Mouse (Mus musculus): ENCODE measurements around the gene Rab14. TPM values are rescaled to one million over a fixed set of nuclear protein-coding genes. Genes with fewer than 3 reads are reported as not detected.
A peak's percentile ranks its signal among the peaks of the same experiment; 100 is the strongest.

Rab14 gene
- polyA plus RNA-seq, 1 experiment from 2014 or later: 434 TPM

GRCm38 (mm10) chr2:35172246-35172645, 28.7 kb downstream of the Rab14 start:
- 77% methylated on average over 4 of the region's 4 CpGs for WGBS
- H3K27ac ChIP-seq (ENCODE audit: low read length): peak overlapping the region; percentile 86
- TF ChIP-seq EP300 (IDR thresholded peaks at IDR 0.05) (no peak), CTCF (IDR thresholded peaks at IDR 0.05) (no peak)
- peak; percentile 36 for ATAC-seq
- peaks cover 11% of the 10 kb centered on the region for H3K4me1 ChIP-seq (ENCODE audit: insufficient read depth, low read depth, low read length)
- peak; percentile 43 for DNase-seq (ENCODE audit: low spot score)
- no peaks in the 10 kb centered on the region for H3K27me3 ChIP-seq (replicated peaks; ENCODE audit: insufficient read depth, low read length)
- no peaks in the 10 kb centered on the region for H3K9me3 ChIP-seq (ENCODE audit: low read length)
- peaks cover 18% of the 10 kb centered on the region for H3K36me3 ChIP-seq (ENCODE audit: insufficient read depth, low read length)
- no peak overlapping the region for H3K4me2 ChIP-seq (replicated peaks; ENCODE audit: low read depth, low read length)
- H3K9ac ChIP-seq (replicated peaks; ENCODE audit: low read depth): no peak overlapping the region
- no peak overlapping the region for H3K4me3 ChIP-seq (ENCODE audit: low read depth, low read length)

GRCm38 (mm10) chr2:35171341-35171861, 29.5 kb downstream of the Rab14 start:
- Histone ChIP-seq H3K9ac (replicated peaks; ENCODE audit: low read depth) (no peak overlapping the region), H3K4me3 (ENCODE audit: low read depth, low read length) (no peak overlapping the region), H3K4me2 (replicated peaks; ENCODE audit: low read depth, low read length) (no peak overlapping the region), H3K27ac (ENCODE audit: low read length) (peak overlapping the region; percentile 86), H3K36me3 (ENCODE audit: insufficient read depth, low read length) (peaks cover 19% of the 10 kb centered on the region), H3K9me3 (ENCODE audit: low read length) (no peaks in the 10 kb centered on the region), H3K27me3 (replicated peaks; ENCODE audit: insufficient read depth, low read length) (no peaks in the 10 kb centered on the region), H3K4me1 (ENCODE audit: insufficient read depth, low read depth, low read length) (peaks cover 11% of the 10 kb centered on the region)
- DNase-seq (ENCODE audit: low spot score) (peak; percentile 93), ATAC-seq (peak; percentile 96)
- WGBS: 65% methylated on average over 10 of the region's 10 CpGs
- TF ChIP-seq CTCF (IDR thresholded peaks at IDR 0.05): no peak
- 0 out of 2 replicates have a peak, but pooled peaks have one; percentile 36 for TF ChIP-seq EP300 (IDR thresholded peaks at IDR 0.05)

DNA sequence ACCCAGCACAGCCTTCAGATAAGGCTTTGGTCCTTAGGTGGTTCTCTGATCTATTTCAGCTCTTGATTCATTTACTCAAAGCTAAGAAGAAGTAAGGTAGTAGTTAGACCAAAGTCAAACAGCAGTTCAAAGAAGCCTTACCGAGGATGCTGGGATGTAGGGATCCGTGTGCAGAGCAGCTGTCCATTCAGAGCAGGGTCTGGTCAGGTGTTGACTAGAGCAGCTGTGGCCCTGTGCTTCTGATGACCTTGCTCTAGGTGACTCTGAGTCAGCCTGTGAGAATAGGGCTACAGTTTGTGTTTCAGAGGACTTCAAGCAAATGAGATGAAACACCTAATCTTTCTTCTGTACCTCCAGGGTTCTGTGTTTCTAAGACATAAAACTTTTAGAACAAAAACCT, 31.5 kb downstream of the Rab14 start:
- H3K9me3 ChIP-seq (ENCODE audit: low read length): no peaks in the 10 kb centered on the region
- no peak overlapping the region for H3K27ac ChIP-seq (ENCODE audit: low read length)
- TF ChIP-seq EP300 (IDR thresholded peaks at IDR 0.05): no peak
- TF ChIP-seq CTCF (IDR thresholded peaks at IDR 0.05): no peak
- no peak for ATAC-seq
- no peak overlapping the region for H3K9ac ChIP-seq (replicated peaks; ENCODE audit: low read depth)
- peaks cover 11% of the 10 kb centered on the region for H3K4me1 ChIP-seq (ENCODE audit: insufficient read depth, low read depth, low read length)
- 85% methylated on average over 2 of the region's 2 CpGs for WGBS
- no peaks in the 10 kb centered on the region for H3K27me3 ChIP-seq (replicated peaks; ENCODE audit: insufficient read depth, low read length)
- H3K4me2 ChIP-seq (replicated peaks; ENCODE audit: low read depth, low read length): no peak overlapping the region
- no peak overlapping the region for H3K4me3 ChIP-seq (ENCODE audit: low read depth, low read length)
- peaks cover 31% of the 10 kb centered on the region for H3K36me3 ChIP-seq (ENCODE audit: insufficient read depth, low read length)
- DNase-seq (ENCODE audit: low spot score): no peak

DNA sequence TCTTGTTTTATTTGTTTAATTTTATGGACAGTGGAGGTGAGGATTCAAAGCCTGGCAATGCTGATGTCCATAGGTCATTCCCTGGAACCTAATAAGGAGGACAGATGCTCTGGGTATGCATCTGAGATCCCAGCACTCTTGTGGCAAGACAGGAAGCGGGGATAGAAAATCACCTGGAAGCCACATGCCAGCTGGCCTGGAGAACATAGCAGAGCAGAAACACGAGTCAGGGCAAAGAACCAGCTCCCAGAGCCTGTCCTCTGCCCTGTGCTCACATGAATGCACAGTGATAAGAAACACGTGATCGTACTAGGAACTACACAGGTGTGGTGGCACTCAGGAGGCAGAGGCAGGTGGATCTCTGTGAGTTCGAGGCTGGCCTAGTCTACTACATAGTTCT, 34.1 kb downstream of the Rab14 start:
- Histone ChIP-seq H3K9ac (replicated peaks; ENCODE audit: low read depth) (no peak overlapping the region), H3K27ac (ENCODE audit: low read length) (no peak overlapping the region), H3K4me3 (ENCODE audit: low read depth, low read length) (no peak overlapping the region), H3K9me3 (ENCODE audit: low read length) (no peaks in the 10 kb centered on the region), H3K27me3 (replicated peaks; ENCODE audit: insufficient read depth, low read length) (no peaks in the 10 kb centered on the region), H3K4me1 (ENCODE audit: insufficient read depth, low read depth, low read length) (peaks cover 2% of the 10 kb centered on the region; the same call in 1 of the 2 replicates), H3K36me3 (ENCODE audit: insufficient read depth, low read length) (peaks cover 41% of the 10 kb centered on the region), H3K4me2 (replicated peaks; ENCODE audit: low read depth, low read length) (no peak overlapping the region)
- 92% methylated on average over 5 of the region's 5 CpGs for WGBS
- no peak for TF ChIP-seq CTCF (IDR thresholded peaks at IDR 0.05)
- TF ChIP-seq EP300 (IDR thresholded peaks at IDR 0.05): no peak
- ATAC-seq: no peak
- no peak for DNase-seq (ENCODE audit: low spot score)

DNA sequence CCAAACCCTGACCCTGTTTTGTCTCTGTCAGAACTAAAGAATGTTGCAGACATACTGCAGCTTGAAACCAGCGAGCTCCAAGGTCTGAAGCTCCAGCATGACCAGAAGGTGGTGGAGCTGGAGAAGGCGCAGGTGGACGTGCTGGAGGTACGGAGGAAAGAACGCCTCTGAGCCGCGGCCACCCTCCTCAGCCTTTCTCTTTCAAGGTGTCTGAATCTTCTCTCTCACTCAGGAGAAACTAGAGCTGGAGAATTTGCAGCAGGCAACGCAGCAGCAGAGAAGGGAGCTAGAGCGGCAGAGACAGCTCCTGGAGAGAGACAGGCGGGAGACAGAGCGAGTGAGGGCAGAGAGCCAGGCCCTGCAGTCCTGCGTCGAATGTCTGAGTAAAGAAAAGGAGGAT, 35.5 kb downstream of the Rab14 start:
- Histone ChIP-seq H3K9ac (replicated peaks; ENCODE audit: low read depth) (no peak overlapping the region), H3K36me3 (ENCODE audit: insufficient read depth, low read length) (peaks cover 41% of the 10 kb centered on the region), H3K27me3 (replicated peaks; ENCODE audit: insufficient read depth, low read length) (no peaks in the 10 kb centered on the region), H3K4me1 (ENCODE audit: insufficient read depth, low read depth, low read length) (no peaks in the 10 kb centered on the region), H3K4me2 (replicated peaks; ENCODE audit: low read depth, low read length) (no peak overlapping the region), H3K4me3 (ENCODE audit: low read depth, low read length) (no peak overlapping the region), H3K27ac (ENCODE audit: low read length) (no peak overlapping the region), H3K9me3 (ENCODE audit: low read length) (no peaks in the 10 kb centered on the region)
- no peak for DNase-seq (ENCODE audit: low spot score)
- no peak for TF ChIP-seq EP300 (IDR thresholded peaks at IDR 0.05)
- TF ChIP-seq CTCF (IDR thresholded peaks at IDR 0.05): no peak
- 96% methylated on average over 13 of the region's 13 CpGs for WGBS
- no peak for ATAC-seq

DNA sequence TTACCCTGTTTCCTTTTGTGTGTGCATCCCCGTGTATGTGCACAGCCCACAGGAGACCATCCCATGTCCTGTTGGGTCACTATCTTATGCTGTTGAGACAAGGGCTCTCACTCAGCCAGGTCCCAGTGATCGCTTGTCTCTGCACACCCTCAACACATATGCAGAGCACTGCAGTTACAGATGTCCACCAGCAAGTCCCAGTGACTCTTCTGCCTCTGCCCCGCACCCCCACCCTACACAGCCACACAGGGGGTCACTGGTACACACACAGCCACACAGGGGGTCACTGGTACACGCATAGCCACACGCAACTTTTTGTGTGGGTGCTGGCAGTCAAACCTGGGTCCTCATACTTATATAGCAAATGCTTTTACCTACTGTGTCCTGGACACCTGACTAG, 37.5 kb downstream of the Rab14 start:
- peaks cover 40% of the 10 kb centered on the region; the same call in 1 of the 2 replicates for H3K36me3 ChIP-seq (ENCODE audit: insufficient read depth, low read length)
- H3K27me3 ChIP-seq (replicated peaks; ENCODE audit: insufficient read depth, low read length): no peaks in the 10 kb centered on the region
- H3K4me2 ChIP-seq (replicated peaks; ENCODE audit: low read depth, low read length): no peak overlapping the region
- no peak overlapping the region for H3K4me3 ChIP-seq (ENCODE audit: low read depth, low read length)
- 78% methylated on average over 5 of the region's 5 CpGs for WGBS
- TF ChIP-seq CTCF (IDR thresholded peaks at IDR 0.05) (no peak), EP300 (IDR thresholded peaks at IDR 0.05) (no peak)
- H3K9ac ChIP-seq (replicated peaks; ENCODE audit: low read depth): no peak overlapping the region
- H3K27ac ChIP-seq (ENCODE audit: low read length): no peak overlapping the region
- DNase-seq (ENCODE audit: low spot score): no peak
- H3K9me3 ChIP-seq (ENCODE audit: low read length): no peaks in the 10 kb centered on the region
- no peak for ATAC-seq
- H3K4me1 ChIP-seq (ENCODE audit: insufficient read depth, low read depth, low read length): no peaks in the 10 kb centered on the region

All from lung, postnatal 0 days (tissue).